Mouse (Mus musculus): ENCODE data around the gene Inca1. TPM values are rescaled to one million over a fixed set of nuclear protein-coding genes. Genes with fewer than 3 reads are reported as not detected.

The Inca1 gene
- polyA plus RNA-seq, 1 experiment = 0.42 TPM

DNA sequence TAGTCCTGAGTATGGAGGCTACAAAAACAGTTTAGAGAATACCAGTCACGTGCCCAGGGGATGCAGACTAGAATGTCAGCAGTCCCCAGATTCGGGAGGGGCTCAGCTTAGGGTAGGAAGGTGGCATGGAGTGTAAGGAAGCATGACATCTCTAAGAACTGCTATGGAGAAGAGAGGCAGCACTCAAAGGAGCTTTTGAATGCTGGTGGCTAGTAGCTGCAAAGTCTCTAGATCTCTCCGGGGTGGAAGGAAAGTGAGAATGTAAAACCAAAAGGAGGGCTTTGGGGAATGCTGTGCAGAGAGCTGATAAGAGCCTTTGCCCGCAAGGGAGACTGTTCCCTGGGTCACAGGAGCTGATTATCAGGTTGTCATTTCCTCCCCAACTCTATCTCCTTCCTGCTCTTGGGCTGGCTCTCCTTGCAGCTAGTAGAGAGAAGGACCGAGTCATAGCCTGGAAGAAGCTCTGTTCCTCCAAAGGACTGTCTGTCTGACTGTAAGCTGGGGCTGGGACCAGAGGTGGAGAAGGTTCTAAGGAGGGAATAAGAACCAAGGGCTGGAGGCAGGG is 61.2 kb downstream of the Inca1 start, which contains the start of gene Gp1ba:
Gene Gp1ba (plus strand): TSS at position 409 of the 565 bp plus-strand sequence.
- Histone ChIP-seq H3K4me3 (ENCODE audit: insufficient read depth, poor library complexity, severe bottlenecking) (no peak within 1 kb of the TSS), H3ac (ENCODE audit: control insufficient read depth, insufficient read length, low read depth) (no peak within 1 kb of the TSS), H3K79me2 (ENCODE audit: control insufficient read depth, insufficient read depth) (no peaks in the 10 kb centered on the region), H3K27me3 (ENCODE audit: control insufficient read depth, insufficient read depth, insufficient read length) (no peaks in the 10 kb centered on the region), H3K36me3 (ENCODE audit: control insufficient read depth, insufficient read depth) (peaks cover 7% of the 10 kb centered on the region), H3K79me3 (ENCODE audit: low read depth) (no peaks in the 10 kb centered on the region)
- no peak for TF ChIP-seq CTCF (IDR thresholded peaks at IDR 0.05; ENCODE audit: control insufficient read depth, insufficient read depth, insufficient read length)
- TF ChIP-seq MAX (IDR thresholded peaks at IDR 0.05) = no peak
- TF ChIP-seq USF1 (IDR thresholded peaks at IDR 0.05; ENCODE audit: low read depth) = peak; percentile 29

Small RNAs within 50 kb of the gene (microRNA-seq; reads per million reads assigned to microRNA genes)
- gene Mir6925 (ENCODE audit: borderline microRNAs expressed) = not detected

Other genes with a start within 250 kb of the Inca1 start
- gene Med11, start 248.2 kb downstream of the Inca1 start, polyA plus RNA-seq (2012; fragmentation: generic; extraction: Trizol) = 46.2 TPM
- gene Zmynd15, start 240.7 kb downstream of the Inca1 start, polyA plus RNA-seq (2012; fragmentation: generic; extraction: Trizol) = 0.04 TPM
- 0.19 TPM for gene Cxcl16, start 240.2 kb downstream of the Inca1 start, polyA plus RNA-seq (2012; fragmentation: generic; extraction: Trizol)
- not detected for gene Tm4sf5, start 194.9 kb downstream of the Inca1 start, polyA plus RNA-seq (2012; fragmentation: generic; extraction: Trizol)
- gene Vmo1, start 185.5 kb downstream of the Inca1 start, polyA plus RNA-seq (2012; fragmentation: generic; extraction: Trizol) = not detected
- gene Gltpd2, start 181.0 kb downstream of the Inca1 start, polyA plus RNA-seq (2012; fragmentation: generic; extraction: Trizol) = not detected
- gene Psmb6, start 174.8 kb downstream of the Inca1 start, polyA plus RNA-seq (2012; fragmentation: generic; extraction: Trizol) = 658 TPM
- not detected for gene Gm40193, start 167.2 kb downstream of the Inca1 start, polyA plus RNA-seq (2012; fragmentation: generic; extraction: Trizol)
- gene Pld2, start 160.1 kb downstream of the Inca1 start, polyA plus RNA-seq (2012; fragmentation: generic; extraction: Trizol) = 9.3 TPM
- gene Mink1, start 137.3 kb downstream of the Inca1 start, polyA plus RNA-seq (2012; fragmentation: generic; extraction: Trizol) = 34.5 TPM
- gene 4930544D05Rik, start 84.3 kb downstream of the Inca1 start, polyA plus RNA-seq (2012; fragmentation: generic; extraction: Trizol) = not detected
- 0.08 TPM for gene Chrne, start 80.9 kb downstream of the Inca1 start, polyA plus RNA-seq (2012; fragmentation: generic; extraction: Trizol)
- 0.13 TPM for gene Gp1ba, start 61.0 kb downstream of the Inca1 start, polyA plus RNA-seq (2012; fragmentation: generic; extraction: Trizol)
- 9.0 TPM for gene Rnf167, start 52.9 kb downstream of the Inca1 start, polyA plus RNA-seq (2012; fragmentation: generic; extraction: Trizol)
- 136 TPM for gene Slc25a11, start 52.7 kb downstream of the Inca1 start, polyA plus RNA-seq (2012; fragmentation: generic; extraction: Trizol)
- gene Pfn1, start 45.5 kb downstream of the Inca1 start, polyA plus RNA-seq (2012; fragmentation: generic; extraction: Trizol) = 4,207 TPM
- 1,151 TPM for gene Eno3, start 43.0 kb downstream of the Inca1 start, polyA plus RNA-seq (2012; fragmentation: generic; extraction: Trizol)
- 75.4 TPM for gene Spag7, start 30.7 kb downstream of the Inca1 start, polyA plus RNA-seq (2012; fragmentation: generic; extraction: Trizol)
- gene Camta2, start 12.1 kb downstream of the Inca1 start, polyA plus RNA-seq (2012; fragmentation: generic; extraction: Trizol) = 9.0 TPM
- 99.8 TPM for gene Kif1c, start 393 bp upstream of the Inca1 start, polyA plus RNA-seq (2012; fragmentation: generic; extraction: Trizol)
- gene Zfp3, start 64.1 kb upstream of the Inca1 start, polyA plus RNA-seq (2012; fragmentation: generic; extraction: Trizol) = 1.1 TPM
- gene Scimp, start 112.4 kb upstream of the Inca1 start, polyA plus RNA-seq (2012; fragmentation: generic; extraction: Trizol) = not detected
- gene Rabep1, start 144.6 kb upstream of the Inca1 start, polyA plus RNA-seq (2012; fragmentation: generic; extraction: Trizol) = 11.9 TPM

Data from C2C12 (cell line).